Mouse (Mus musculus) forebrain, embryonic 10.5 days (tissue): ENCODE data around the gene Smoc1. TPM values are rescaled to one million over a fixed set of nuclear protein-coding genes. Genes with fewer than 3 reads are reported as not detected.
A peak's percentile ranks its signal among the peaks of the same experiment; 100 is the strongest.

Experiments
- DNase-seq: peaks from one replicate; pipeline ENCODE4 v3.0.0-alpha.2; 2017; ENCODE audit warnings: low spot score; ENCODE audit errors: extremely low spot score
- H3K27ac ChIP-seq: fragments of 300-500 bp; sonication (generic); 2 replicates; pipeline ENCODE4 v1.5.1; 2016; ENCODE audit warnings: mild to moderate bottlenecking
- H3K27me3 ChIP-seq: fragments of 300-500 bp; sonication (generic); 2 replicates; pipeline ENCODE4 v1.6.1; 2016; ENCODE audit warnings: mild to moderate bottlenecking; ENCODE audit not compliant: poor library complexity, severe bottlenecking
- H3K36me3 ChIP-seq: fragments of 300-500 bp; sonication (generic); replicated peaks from 2 replicates; pipeline ENCODE4 v1.6.1; 2016; ENCODE audit warnings: mild to moderate bottlenecking, moderate library complexity
- H3K4me1 ChIP-seq: fragments of 300-500 bp; sonication (generic); 2 replicates; pipeline ENCODE4 v1.6.1; 2016
- H3K4me3 ChIP-seq: fragments of 300-500 bp; sonication (generic); 2 replicates; pipeline ENCODE4 v1.5.1; 2016; ENCODE audit warnings: mild to moderate bottlenecking, moderate library complexity
- H3K9me3 ChIP-seq: fragments of 300-500 bp; sonication (generic); 2 replicates; pipeline ENCODE4 v1.6.1; 2016; ENCODE audit warnings: mild to moderate bottlenecking, moderate library complexity
- WGBS: fragments of 180-500 bp; shearing (Covaris S2); methylation state at CpG from one replicate; pipeline ENCODE4 v1.1.7; 2016; 5-methylcytosine and 5-hydroxymethylcytosine counted together
- polyA plus RNA-seq: library from polyadenylated mRNA; unstranded; fragments of >200 nt; fragmentation: Nextera tagmentation; extraction: Ambion mirVana; gene quantifications from 2 replicates; pipeline ENCODE4 v1.2.1, GENCODE M21; 2016

Gene Smoc1
- polyA plus RNA-seq, 1 experiment from 2014 or later: 15.9 TPM

DNA sequence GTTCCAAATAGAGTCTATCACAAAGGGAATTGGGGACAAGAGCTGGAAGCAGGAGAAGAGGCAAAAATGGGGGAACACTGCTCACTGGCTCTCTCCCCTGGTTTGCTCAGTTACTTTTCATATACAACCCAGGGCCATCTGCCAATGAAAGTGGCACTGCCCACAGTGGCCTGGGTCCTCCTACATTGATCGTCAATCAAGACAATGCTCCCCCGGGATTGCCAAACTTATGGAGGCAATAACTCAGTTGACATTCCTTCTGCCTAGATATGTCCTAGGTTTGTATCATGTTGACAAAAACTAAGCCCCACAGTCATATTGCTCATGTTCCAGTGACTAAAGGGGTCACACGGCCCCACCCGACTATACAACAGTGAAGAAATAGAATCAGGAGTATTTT lies 162.4 kb downstream of the Smoc1 start:
- no peaks in the 10 kb centered on the region for H3K4me1 ChIP-seq

DNA sequence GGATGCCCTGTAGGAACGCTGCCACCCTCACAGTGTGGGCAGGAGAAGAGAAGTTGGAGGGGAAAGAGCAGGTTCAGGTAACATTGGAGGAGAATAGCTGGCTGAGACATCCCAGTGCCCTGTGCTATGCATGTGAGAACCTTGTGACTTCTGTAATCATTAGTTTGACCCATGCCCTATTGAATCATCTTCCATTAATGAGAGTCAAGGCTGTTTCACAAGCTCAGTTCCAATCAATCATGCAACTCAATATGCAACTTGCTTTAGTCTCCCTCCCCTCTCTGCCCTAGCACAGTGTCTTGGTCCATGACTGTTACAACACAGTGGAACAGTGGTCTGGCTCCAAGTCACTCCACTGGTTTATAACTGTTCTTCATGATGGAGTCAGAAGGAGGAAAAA lies 163.0 kb downstream of the Smoc1 start:
- Histone ChIP-seq H3K27ac (no peak overlapping the region), H3K4me3 (no peak overlapping the region), H3K9me3 (no peaks in the 10 kb centered on the region), H3K36me3 (no peaks in the 10 kb centered on the region; the same call in 1 of the 2 replicates), H3K27me3 (no peaks in the 10 kb centered on the region), H3K4me1 (no peaks in the 10 kb centered on the region)
- WGBS: 81% methylated on average over 1 of the region's 1 CpGs
- no peak for DNase-seq

More for the DNA sequence above, 162.4 kb downstream of the Smoc1 start:
- no peak for DNase-seq
- WGBS: 94% methylated on average over 4 of the region's 4 CpGs
- Histone ChIP-seq H3K27ac (no peak overlapping the region), H3K36me3 (no peaks in the 10 kb centered on the region; the same call in 1 of the 2 replicates), H3K4me3 (no peak overlapping the region), H3K9me3 (no peaks in the 10 kb centered on the region), H3K27me3 (no peaks in the 10 kb centered on the region)

DNA sequence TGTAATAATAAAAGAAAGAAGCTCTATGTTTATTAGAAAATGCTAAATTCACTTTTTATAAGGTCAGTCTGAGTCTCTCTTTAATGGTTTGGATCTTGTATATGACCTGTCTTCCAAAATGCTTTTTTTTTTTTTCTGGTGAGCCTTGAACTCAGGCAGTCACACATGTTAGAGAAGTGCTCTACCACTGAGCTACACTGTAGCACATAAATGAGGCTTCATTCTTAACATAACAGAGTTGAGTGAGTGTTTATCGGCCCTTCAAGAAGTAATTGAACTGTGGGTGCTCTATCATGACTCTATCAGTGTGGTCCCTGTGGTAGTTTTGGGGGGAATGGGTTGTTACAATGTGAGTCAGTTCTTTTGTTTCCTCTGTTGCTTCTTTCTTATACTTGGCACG lies 167.4 kb downstream of the Smoc1 start:
- no peaks in the 10 kb centered on the region for H3K4me1 ChIP-seq
- peaks cover 6% of the 10 kb centered on the region for H3K27me3 ChIP-seq
- DNase-seq: no peak
- no peaks in the 10 kb centered on the region for H3K36me3 ChIP-seq
- H3K9me3 ChIP-seq: no peaks in the 10 kb centered on the region
- no peak overlapping the region for H3K4me3 ChIP-seq
- H3K27ac ChIP-seq: no peak overlapping the region
- 87% methylated on average over 2 of the region's 2 CpGs for WGBS

DNA sequence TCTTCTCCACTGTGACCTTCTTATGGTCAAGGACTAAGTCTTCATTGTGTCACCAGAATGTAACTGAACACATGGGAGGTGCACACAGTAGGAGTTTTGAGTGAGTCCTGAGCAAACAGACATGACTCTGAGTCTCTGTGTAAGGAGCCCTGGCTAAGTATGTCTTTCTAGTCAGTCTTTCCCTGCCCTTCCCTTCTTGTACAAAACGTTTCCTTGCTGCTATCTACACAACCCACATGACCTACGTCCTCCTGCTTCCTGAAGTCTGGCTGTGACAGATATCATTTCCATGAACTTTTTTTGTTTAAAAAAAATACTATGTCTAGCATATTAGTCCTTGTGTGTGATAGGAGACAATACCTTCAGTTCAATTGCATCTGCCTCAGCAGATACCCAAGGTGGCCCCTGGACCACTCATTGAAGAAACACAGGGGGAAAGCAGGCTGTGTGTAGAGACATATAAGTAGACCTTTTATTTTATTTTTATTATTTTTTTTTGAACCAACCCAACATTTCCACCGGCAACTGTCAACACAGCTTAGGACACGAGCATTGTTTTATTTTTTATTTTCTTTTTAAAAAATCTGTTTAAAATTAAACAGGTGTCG lies 171.0 kb downstream of the Smoc1 start:
- Histone ChIP-seq H3K4me3 (no peak overlapping the region), H3K27ac (no peak overlapping the region), H3K36me3 (no peaks in the 10 kb centered on the region), H3K4me1 (peaks cover 9% of the 10 kb centered on the region), H3K27me3 (peaks cover 7% of the 10 kb centered on the region), H3K9me3 (no peaks in the 10 kb centered on the region)
- DNase-seq: no peak
- WGBS: 87% methylated on average over 5 of the region's 5 CpGs

GRCm38 (mm10) chr12:81199280-81199955 lies 172.8 kb downstream of the Smoc1 start:
- Histone ChIP-seq H3K4me1 (peaks cover 19% of the 10 kb centered on the region), H3K36me3 (no peaks in the 10 kb centered on the region), H3K4me3 (0 out of 2 replicates have a peak overlapping the region, but pooled peaks have one; percentile 1), H3K27me3 (peaks cover 7% of the 10 kb centered on the region), H3K9me3 (no peaks in the 10 kb centered on the region), H3K27ac (no peak overlapping the region)
- WGBS: 35% methylated on average over 23 of the region's 23 CpGs
- peak; percentile 77 for DNase-seq

- Histone ChIP-seq H3K4me1 (peaks cover 19% of the 10 kb centered on the region), H3K27ac (no peak overlapping the region), H3K4me3 (no peak overlapping the region), H3K27me3 (peaks cover 7% of the 10 kb centered on the region), H3K36me3 (no peaks in the 10 kb centered on the region), H3K9me3 (no peaks in the 10 kb centered on the region)
- WGBS: 23% methylated on average over 1 of the region's 1 CpGs
- DNase-seq: no peak
Observed at GRCm38 (mm10) chr12:81203226-81203625, 176.6 kb downstream of the Smoc1 start.

DNA sequence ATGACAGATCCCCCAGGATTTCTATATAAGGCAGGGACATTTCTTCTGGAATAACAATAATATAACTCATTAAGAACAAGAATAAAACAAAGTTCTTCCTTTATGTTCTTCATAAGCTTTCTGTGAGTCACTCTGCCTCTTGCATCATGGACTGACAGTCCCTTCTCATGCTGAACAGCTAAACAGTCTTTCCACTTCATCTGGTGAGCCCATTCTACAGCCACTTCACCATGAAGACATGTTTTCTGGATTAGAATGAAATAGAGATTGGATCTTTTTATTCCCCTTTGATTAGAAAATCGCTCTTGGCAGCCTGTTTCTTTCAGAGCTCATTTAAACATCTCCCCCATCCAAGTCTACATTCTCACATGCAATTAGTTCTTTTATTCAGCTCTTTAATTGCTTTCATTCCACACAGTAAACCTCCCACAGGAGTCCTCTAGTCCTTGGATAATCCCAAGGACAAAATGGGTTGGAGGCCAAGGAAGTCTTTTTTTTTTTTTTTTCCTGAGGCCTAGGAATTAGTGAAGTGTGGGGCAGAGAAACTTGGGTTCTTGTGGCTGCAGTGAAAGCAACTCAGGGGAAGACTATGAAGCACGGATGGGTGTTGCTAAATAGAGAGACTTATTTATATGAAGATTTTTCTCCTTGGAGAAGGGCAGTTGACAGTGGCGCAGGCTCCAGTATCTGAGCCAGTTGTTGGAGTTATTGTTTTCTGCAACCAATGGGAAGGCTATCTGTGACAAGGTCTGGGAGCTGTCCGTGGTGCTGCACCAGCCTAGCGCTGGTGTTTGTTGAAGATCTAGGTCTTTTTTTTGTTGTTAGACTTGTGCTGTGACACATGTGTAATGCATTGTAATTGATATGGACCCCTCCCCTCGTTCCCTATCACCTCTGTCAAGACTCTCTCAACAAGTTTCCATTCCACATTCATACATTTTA lies 179.3 kb downstream of the Smoc1 start:
- no peak overlapping the region for H3K4me3 ChIP-seq
- DNase-seq: peak; percentile 39
- no peaks in the 10 kb centered on the region for H3K27me3 ChIP-seq
- H3K36me3 ChIP-seq: no peaks in the 10 kb centered on the region
- no peak overlapping the region for H3K27ac ChIP-seq
- H3K9me3 ChIP-seq: no peaks in the 10 kb centered on the region
- peaks cover 11% of the 10 kb centered on the region for H3K4me1 ChIP-seq
- 25% methylated on average over 6 of the region's 6 CpGs for WGBS

- WGBS: 64% methylated on average over 2 of the region's 2 CpGs
- Histone ChIP-seq H3K27ac (no peak overlapping the region), H3K36me3 (no peaks in the 10 kb centered on the region), H3K27me3 (no peaks in the 10 kb centered on the region), H3K4me3 (no peak overlapping the region), H3K4me1 (no peaks in the 10 kb centered on the region; the same call in 1 of the 2 replicates), H3K9me3 (no peaks in the 10 kb centered on the region)
- DNase-seq: no peak
Observed at GRCm38 (mm10) chr12:81208559-81208958, 182.0 kb downstream of the Smoc1 start.

- Histone ChIP-seq H3K9me3 (no peaks in the 10 kb centered on the region), H3K4me3 (no peak overlapping the region), H3K36me3 (no peaks in the 10 kb centered on the region), H3K27me3 (no peaks in the 10 kb centered on the region), H3K27ac (no peak overlapping the region), H3K4me1 (peaks cover 6% of the 10 kb centered on the region; the same call in 1 of the 2 replicates)
- no peak for DNase-seq
- 81% methylated on average over 4 of the region's 4 CpGs for WGBS
Observed at GRCm38 (mm10) chr12:81219339-81219738, 192.7 kb downstream of the Smoc1 start.

DNA sequence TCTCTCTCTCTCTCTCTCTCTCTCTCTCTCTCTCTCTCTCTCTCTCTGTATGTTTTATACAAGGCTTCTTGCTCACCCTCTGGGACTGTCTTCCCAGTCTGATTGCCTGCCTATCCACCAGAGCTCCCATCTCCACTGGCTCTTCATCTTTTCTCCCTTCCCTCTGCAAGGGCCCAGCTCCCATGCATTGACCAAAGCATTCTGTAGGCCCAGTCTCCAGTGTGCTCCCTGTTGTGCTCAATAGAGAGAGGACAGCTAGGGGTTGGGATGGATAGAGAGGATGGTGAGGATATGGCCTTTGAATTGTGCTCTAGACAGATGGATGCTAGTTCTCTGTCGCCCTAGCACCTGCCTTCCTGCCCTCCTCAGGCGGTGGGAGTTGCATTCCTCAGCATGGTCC lies 196.7 kb downstream of the Smoc1 start:
- Histone ChIP-seq H3K4me3 (no peak overlapping the region), H3K27ac (no peak overlapping the region), H3K36me3 (no peaks in the 10 kb centered on the region), H3K4me1 (peaks cover 10% of the 10 kb centered on the region), H3K27me3 (no peaks in the 10 kb centered on the region), H3K9me3 (no peaks in the 10 kb centered on the region)
- no peak for DNase-seq
- 77% methylated on average over 2 of the region's 2 CpGs for WGBS

GRCm38 (mm10) chr12:81224843-81225242 lies 198.2 kb downstream of the Smoc1 start:
- no peaks in the 10 kb centered on the region for H3K36me3 ChIP-seq
- no peaks in the 10 kb centered on the region for H3K9me3 ChIP-seq
- WGBS: 83% methylated on average over 2 of the region's 2 CpGs
- no peak overlapping the region for H3K4me3 ChIP-seq
- H3K4me1 ChIP-seq: peaks cover 5% of the 10 kb centered on the region; the same call in 1 of the 2 replicates
- H3K27ac ChIP-seq: no peak overlapping the region
- no peak for DNase-seq
- no peaks in the 10 kb centered on the region for H3K27me3 ChIP-seq

DNA sequence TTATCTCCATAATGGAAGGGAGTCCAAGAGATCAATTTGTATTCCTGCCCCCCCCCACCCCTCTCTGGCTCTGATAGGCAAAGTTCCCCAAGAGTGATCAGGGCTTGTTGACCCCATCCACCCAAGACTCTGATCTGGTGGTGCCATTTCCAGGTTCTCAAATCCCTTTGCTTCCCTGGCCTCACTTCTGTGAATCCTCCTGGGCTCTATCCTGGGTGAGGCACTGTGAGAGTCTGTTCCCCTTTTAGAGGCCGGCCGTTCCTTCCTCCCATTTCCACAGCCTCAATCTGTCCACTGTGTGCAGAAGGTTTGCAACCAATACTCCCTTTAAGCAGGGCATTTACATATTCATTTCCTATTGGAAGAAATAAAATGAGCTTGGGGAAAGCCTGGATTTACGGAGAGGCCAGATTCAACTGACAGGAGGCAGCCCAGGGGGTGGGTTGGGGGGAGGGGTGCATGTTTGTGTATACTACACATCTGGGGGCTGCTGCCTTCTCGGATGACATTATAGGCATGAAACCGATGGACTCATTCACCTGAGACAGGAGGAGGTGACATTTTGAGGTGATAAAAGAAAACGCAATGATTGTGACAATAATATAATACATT lies 199.5 kb downstream of the Smoc1 start:
- H3K27me3 ChIP-seq: no peaks in the 10 kb centered on the region
- H3K36me3 ChIP-seq: no peaks in the 10 kb centered on the region
- WGBS: 50% methylated on average over 6 of the region's 6 CpGs
- no peak overlapping the region for H3K4me3 ChIP-seq
- H3K9me3 ChIP-seq: no peaks in the 10 kb centered on the region
- no peak for DNase-seq
- H3K4me1 ChIP-seq: peaks cover 5% of the 10 kb centered on the region; the same call in 1 of the 2 replicates
- no peak overlapping the region for H3K27ac ChIP-seq
